Mouse (Mus musculus): ENCODE measurements at regions not wholly inside any gene's neighbourhood (a gene's known extent, or its start where the extent isn't known, plus 50 kb on each side); places are given as distances from the start of the nearest gene placed in this dataset.
A peak's percentile ranks its signal among the peaks of the same experiment; 100 is the strongest.

- Histone ChIP-seq H3K4me2 (ENCODE audit: low read depth, low read length) (peak overlapping the region; percentile 51), H3K27me3 (ENCODE audit: insufficient read depth, low read length) (no peaks in the 10 kb centered on the region), H3K4me1 (ENCODE audit: insufficient read depth, low read length) (no peaks in the 10 kb centered on the region), H3K27ac (peak overlapping the region; percentile 71; the same call in 1 of the 2 replicates), H3K4me3 (ENCODE audit: low read length) (peak overlapping the region; percentile 43), H3K36me3 (ENCODE audit: insufficient read depth, low read length) (no peaks in the 10 kb centered on the region), H3K9ac (replicated peaks; ENCODE audit: low read length) (peak overlapping the region; percentile 40), H3K9me3 (ENCODE audit: low read length) (no peaks in the 10 kb centered on the region)
- TF ChIP-seq CTCF (IDR thresholded peaks at IDR 0.05; ENCODE audit: low read depth): peak; percentile 99
- ATAC-seq: peak; percentile 92
- under 1% methylated on average over 29 of the region's 29 CpGs for WGBS
- DNase-seq (ENCODE audit: low spot score): peak; percentile 94
These were observed 52.3 kb upstream of the Igfbp7 start for GRCm38 (mm10) chr5:77459896-77460717.

Data from hindbrain, postnatal 0 days (tissue).